Mouse (Mus musculus) neural tube, embryonic 15.5 days (tissue): ENCODE data around the gene Gm10800. TPM values are rescaled to one million over a fixed set of nuclear protein-coding genes. Genes with fewer than 3 reads are reported as not detected.
"Not testable (repeated sequence)": the region's sequence is repeated elsewhere in the genome, so short reads cannot be mapped to it uniquely, and the experiment has no call there.

ENCODE experiments used
- ATAC-seq: fragments of 200-750 bp; cut with Nextera tagmentation; 2 replicates; pipeline ENCODE4 v1.8.0; 2017; ENCODE audit warnings: mild to moderate bottlenecking, moderate TSS enrichment, moderate library complexity; ENCODE audit not compliant: low FRiP score
- H3K27ac ChIP-seq: fragments of 300-500 bp; sonication (generic); replicated peaks from 2 replicates; pipeline ENCODE4 v1.5.1; 2015; ENCODE audit warnings: mild to moderate bottlenecking, inconsistent platforms
- H3K27me3 ChIP-seq: fragments of 300-500 bp; sonication (generic); replicated peaks from 2 replicates; pipeline ENCODE4 v1.6.1; 2015; ENCODE audit warnings: inconsistent platforms
- H3K36me3 ChIP-seq: fragments of 300-500 bp; sonication (generic); 2 replicates; pipeline ENCODE4 v1.6.1; 2015; ENCODE audit warnings: inconsistent platforms
- H3K4me1 ChIP-seq: fragments of 300-500 bp; sonication (generic); 2 replicates; pipeline ENCODE4 v1.6.1; 2015; ENCODE audit warnings: inconsistent platforms
- H3K4me2 ChIP-seq: fragments of 300-500 bp; sonication (generic); 2 replicates; pipeline ENCODE4 v1.6.1; 2015; ENCODE audit warnings: inconsistent platforms, mild to moderate bottlenecking, moderate library complexity
- H3K4me3 ChIP-seq: fragments of 300-500 bp; sonication (generic); replicated peaks from 2 replicates; pipeline ENCODE4 v1.5.1; 2015; ENCODE audit warnings: mild to moderate bottlenecking, inconsistent platforms
- H3K9ac ChIP-seq: fragments of 300-500 bp; sonication (generic); replicated peaks from 2 replicates; pipeline ENCODE4 v1.6.1; 2015; ENCODE audit warnings: mild to moderate bottlenecking, inconsistent platforms
- H3K9me3 ChIP-seq: fragments of 300-500 bp; sonication (generic); replicated peaks from 2 replicates; pipeline ENCODE4 v1.6.1; 2016; ENCODE audit warnings: inconsistent platforms
- WGBS: fragments of 180-500 bp; shearing (Covaris S2); methylation state at CpG from one replicate; pipeline ENCODE4 v1.1.7; 2015; ENCODE audit warnings: mixed read lengths; 5-methylcytosine and 5-hydroxymethylcytosine counted together
- polyA plus RNA-seq: library from polyadenylated mRNA; unstranded; fragments of >200 nt; fragmentation: Nextera tagmentation; extraction: Ambion mirVana; gene quantifications from 2 replicates; pipeline ENCODE4 v1.2.1, GENCODE M21; 2015

Gene Gm10800
- polyA plus RNA-seq: 1.7 and 2.2 TPM in 2 replicates

DNA sequence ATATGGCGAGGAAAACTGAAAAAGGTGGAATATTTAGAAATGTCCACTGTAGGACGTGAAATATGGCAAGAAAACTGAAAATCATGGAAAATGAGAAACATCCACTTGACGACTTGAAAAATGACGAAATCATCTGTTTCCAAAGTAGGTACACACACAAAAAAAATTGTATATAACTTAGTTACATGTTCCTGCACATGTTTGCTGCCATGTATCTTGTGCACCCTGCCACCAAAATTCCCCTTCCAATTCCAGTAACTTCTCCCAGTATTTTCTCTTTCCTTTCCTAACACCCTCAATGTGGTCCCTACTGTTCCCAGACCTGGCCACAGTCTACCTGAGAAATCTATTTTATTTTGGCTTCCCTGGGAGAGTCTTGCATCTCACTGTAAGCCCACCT is at the start of gene Gm10800:
Gene Gm10800 (minus strand): TSS at position 101 of the 400 bp plus-strand sequence.
- ATAC-seq: not testable (repeated sequence)
- WGBS: 84% methylated on average over 4 of the region's 4 CpGs

DNA sequence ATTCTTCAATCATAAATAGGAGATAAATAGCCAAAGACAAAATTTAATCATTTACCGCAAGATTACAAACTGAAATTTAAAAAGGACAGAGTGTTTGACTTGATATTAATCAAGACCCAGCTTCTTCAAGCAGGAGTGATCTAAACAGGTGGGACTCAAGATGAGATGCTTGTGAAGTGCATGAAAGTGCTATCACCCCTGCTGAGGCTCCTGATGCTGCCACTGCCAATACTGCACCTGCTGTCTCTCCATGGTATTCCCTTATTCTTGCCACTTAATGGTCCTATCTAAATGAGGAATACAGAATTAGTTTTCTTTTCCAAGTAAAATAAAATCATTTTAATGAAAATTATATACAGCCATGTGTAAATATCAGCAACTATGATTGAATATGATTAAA is 30.4 kb upstream of the Gm10800 start:
- H3K4me2 ChIP-seq: no peak overlapping the region
- H3K27ac ChIP-seq: no peak overlapping the region
- ATAC-seq: no peak
- H3K4me1 ChIP-seq: no peaks in the 10 kb centered on the region
- 95% methylated on average over 1 of the region's 1 CpGs for WGBS
- no peaks in the 10 kb centered on the region for H3K36me3 ChIP-seq
- no peak overlapping the region for H3K4me3 ChIP-seq
- H3K9ac ChIP-seq: no peak overlapping the region
- H3K9me3 ChIP-seq: no peaks in the 10 kb centered on the region
- H3K27me3 ChIP-seq: no peaks in the 10 kb centered on the region

More for the DNA sequence above, at the start of gene Gm10800:
- H3K4me2 ChIP-seq, H3K4me1 ChIP-seq, H3K9ac ChIP-seq, H3K9me3 ChIP-seq, H3K4me3 ChIP-seq, H3K27me3 ChIP-seq, H3K27ac ChIP-seq, H3K36me3 ChIP-seq: not testable (repeated sequence)

DNA sequence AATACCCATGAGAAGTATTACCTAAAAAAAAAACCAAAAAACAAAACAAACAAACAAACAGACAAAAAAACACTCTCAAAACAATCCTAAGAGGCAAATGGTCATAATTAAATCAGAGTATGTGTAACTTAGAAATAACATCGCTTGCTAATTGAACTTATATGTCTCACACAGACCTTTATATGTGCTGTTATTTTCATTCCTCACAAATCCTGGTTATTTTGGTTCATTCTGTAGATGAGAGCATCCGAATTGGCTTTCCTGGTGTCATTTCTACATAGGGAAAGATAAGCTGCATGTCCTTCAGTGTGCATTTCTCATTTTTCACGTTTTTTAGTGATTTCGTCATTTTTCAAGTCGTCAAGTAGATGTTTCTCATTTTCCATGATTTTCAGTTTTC is 5.2 kb downstream of the Gm10800 start, which contains the start of gene Gm10801:
Gene Gm10801 (plus strand): TSS at position 301 of the 400 bp plus-strand sequence.
- not testable (repeated sequence) for H3K4me3 ChIP-seq, H3K9ac ChIP-seq, H3K9me3 ChIP-seq, H3K4me2 ChIP-seq, H3K27me3 ChIP-seq, H3K27ac ChIP-seq, ATAC-seq, H3K36me3 ChIP-seq, H3K4me1 ChIP-seq
- WGBS: 79% methylated on average over 4 of the region's 5 CpGs

Other genes starting within 250 kb of the Gm10800 start
- gene Gm10801, start 5.1 kb downstream of the Gm10800 start, polyA plus RNA-seq: 0.41 and 0.57 TPM in 2 replicates